Mouse (Mus musculus) lung, embryonic 14.5 days (tissue): Measurements from ENCODE around the gene Gpr4. TPM values are rescaled to one million over a fixed set of nuclear protein-coding genes. Genes with fewer than 3 reads are reported as not detected.
A peak's percentile ranks its signal among the peaks of the same experiment; 100 is the strongest.

ENCODE experiments used
- ATAC-seq: fragments of 200-750 bp; cut with Nextera tagmentation; 2 replicates; pipeline ENCODE4 v1.8.0; 2017; ENCODE audit warnings: mild to moderate bottlenecking, moderate TSS enrichment, moderate library complexity; ENCODE audit not compliant: insufficient read depth
- DNase-seq: peaks from one replicate; pipeline ENCODE4 v3.0.0-alpha.2; 2015
- H3K27ac ChIP-seq: fragments of 300-500 bp; sonication (generic); 2 replicates; pipeline ENCODE4 v1.5.1; 2014; ENCODE audit warnings: low read depth, mild to moderate bottlenecking, moderate library complexity
- H3K27me3 ChIP-seq: fragments of 300-500 bp; sonication (generic); 2 replicates; pipeline ENCODE4 v1.6.1; 2014; ENCODE audit warnings: low read length, control low read depth; ENCODE audit not compliant: insufficient read depth
- H3K36me3 ChIP-seq: fragments of 300-500 bp; sonication (generic); 2 replicates; pipeline ENCODE4 v1.6.1; 2014; ENCODE audit warnings: control low read depth; ENCODE audit not compliant: insufficient read depth
- H3K4me1 ChIP-seq: fragments of 300-500 bp; sonication (generic); 2 replicates; pipeline ENCODE4 v1.6.1; 2014; ENCODE audit warnings: antibody characterized with exemption, control low read depth; ENCODE audit not compliant: insufficient read depth
- H3K4me2 ChIP-seq: fragments of 300-500 bp; sonication (generic); 2 replicates; pipeline ENCODE4 v1.6.1; 2014; ENCODE audit warnings: mild to moderate bottlenecking
- H3K4me3 ChIP-seq: fragments of 300-500 bp; sonication (generic); 2 replicates; pipeline ENCODE4 v1.5.1; 2014; ENCODE audit warnings: low read depth, low read length
- H3K9ac ChIP-seq: fragments of 300-500 bp; sonication (generic); 2 replicates; pipeline ENCODE4 v1.6.1; 2014
- H3K9me3 ChIP-seq: fragments of 300-500 bp; sonication (generic); 2 replicates; pipeline ENCODE4 v1.6.1; 2016; ENCODE audit warnings: low read depth, low read length, control low read depth
- CTCF ChIP-seq: IDR thresholded peaks from 2 replicates; pipeline ENCODE4 v1.5.1; 2016; ENCODE audit warnings: antibody characterized with exemption, low read depth
- WGBS: fragments of 180-500 bp; shearing (Covaris S2); extraction: QIAGEN DNeasy Blood & Tissue Kit; methylation state at CpG from one replicate; pipeline ENCODE4 v1.1.7; 2014; 5-methylcytosine and 5-hydroxymethylcytosine counted together
- polyA plus RNA-seq: library from polyadenylated mRNA; unstranded; fragments of >200 nt; fragmentation: Nextera tagmentation; extraction: Ambion mirVana; gene quantifications from 2 replicates; pipeline ENCODE4 v1.2.1, GENCODE M21; 2014

Gpr4 gene
- polyA plus RNA-seq = 1.6 and 2.2 TPM in 2 replicates

GRCm38 (mm10) chr7:19211996-19212755 is at the start of gene Gpr4:
Gpr4 (plus strand) TSS chr7:19212538.
- peak; percentile 65 for DNase-seq
- WGBS = 2% methylated on average over 30 of the region's 30 CpGs
- Histone ChIP-seq H3K9ac (peak within 1 kb of the TSS; percentile 52), H3K27ac (no peak within 1 kb of the TSS), H3K4me3 (peak within 1 kb of the TSS; percentile 43), H3K27me3 (peaks cover 4% of the 10 kb centered on the region; the same call in 1 of the 2 replicates), H3K4me1 (no peaks in the 10 kb centered on the region), H3K4me2 (peak within 1 kb of the TSS; percentile 73), H3K9me3 (peaks cover 3% of the 10 kb centered on the region; the same call in 1 of the 2 replicates), H3K36me3 (no peaks in the 10 kb centered on the region)
- peak; percentile 83; the same call in 1 of the 2 replicates for ATAC-seq
- no peak; the same call in 1 of the 2 replicates for TF ChIP-seq CTCF

- no peak overlapping the region for H3K4me2 ChIP-seq
- peaks cover 5% of the 10 kb centered on the region; the same call in 1 of the 2 replicates for H3K4me1 ChIP-seq
- peaks cover 3% of the 10 kb centered on the region; the same call in 1 of the 2 replicates for H3K9me3 ChIP-seq
- H3K27ac ChIP-seq = no peak overlapping the region
- ATAC-seq (no peak), DNase-seq (no peak)
- H3K27me3 ChIP-seq = peaks cover 22% of the 10 kb centered on the region
- TF ChIP-seq CTCF = no peak
- WGBS = 67% methylated on average over 7 of the region's 7 CpGs
- H3K4me3 ChIP-seq = no peak overlapping the region
- no peak overlapping the region for H3K9ac ChIP-seq
- H3K36me3 ChIP-seq = no peaks in the 10 kb centered on the region
These were observed 49.4 kb upstream of the Gpr4 start for GRCm38 (mm10) chr7:19162928-19163327.

GRCm38 (mm10) chr7:19163752-19164151 is 48.6 kb upstream of the Gpr4 start:
- Histone ChIP-seq H3K27ac (no peak overlapping the region), H3K9ac (no peak overlapping the region), H3K4me2 (peak overlapping the region; percentile 44), H3K4me3 (0 out of 2 replicates have a peak overlapping the region, but pooled peaks have one; percentile 13), H3K9me3 (peaks cover 3% of the 10 kb centered on the region; the same call in 1 of the 2 replicates), H3K36me3 (no peaks in the 10 kb centered on the region), H3K27me3 (peaks cover 22% of the 10 kb centered on the region), H3K4me1 (peaks cover 5% of the 10 kb centered on the region; the same call in 1 of the 2 replicates)
- 21% methylated on average over 12 of the region's 12 CpGs for WGBS
- no peak for DNase-seq
- no peak for TF ChIP-seq CTCF
- no peak for ATAC-seq

DNA sequence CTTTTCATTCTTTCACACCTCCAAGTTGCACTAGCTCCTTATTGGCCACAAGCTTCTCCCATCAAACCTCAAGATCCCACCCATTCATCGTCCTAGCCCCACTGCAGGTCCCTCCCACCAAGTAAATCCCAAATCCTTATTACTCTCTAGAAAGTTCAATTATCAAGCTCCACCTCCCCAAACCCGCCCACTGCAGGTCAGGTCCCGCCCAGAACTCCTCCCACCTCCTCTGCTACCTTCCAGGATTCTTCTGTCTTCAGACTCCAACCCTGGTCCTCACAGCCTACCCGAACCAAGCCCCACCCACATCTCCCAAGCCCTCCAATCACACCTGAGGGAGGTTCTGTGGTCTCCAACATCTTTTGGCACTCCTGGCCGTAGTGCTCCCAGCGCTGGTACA is 48.1 kb upstream of the Gpr4 start:
- ATAC-seq (peak; percentile 65), DNase-seq (peak; percentile 56)
- Histone ChIP-seq H3K36me3 (no peaks in the 10 kb centered on the region), H3K9me3 (peaks cover 3% of the 10 kb centered on the region; the same call in 1 of the 2 replicates), H3K4me2 (peak overlapping the region; percentile 44), H3K4me1 (peaks cover 5% of the 10 kb centered on the region; the same call in 1 of the 2 replicates), H3K27ac (no peak overlapping the region), H3K4me3 (0 out of 2 replicates have a peak overlapping the region, but pooled peaks have one; percentile 13), H3K27me3 (peaks cover 20% of the 10 kb centered on the region), H3K9ac (no peak overlapping the region)
- no peak for TF ChIP-seq CTCF
- WGBS = under 1% methylated on average over 6 of the region's 6 CpGs

DNA sequence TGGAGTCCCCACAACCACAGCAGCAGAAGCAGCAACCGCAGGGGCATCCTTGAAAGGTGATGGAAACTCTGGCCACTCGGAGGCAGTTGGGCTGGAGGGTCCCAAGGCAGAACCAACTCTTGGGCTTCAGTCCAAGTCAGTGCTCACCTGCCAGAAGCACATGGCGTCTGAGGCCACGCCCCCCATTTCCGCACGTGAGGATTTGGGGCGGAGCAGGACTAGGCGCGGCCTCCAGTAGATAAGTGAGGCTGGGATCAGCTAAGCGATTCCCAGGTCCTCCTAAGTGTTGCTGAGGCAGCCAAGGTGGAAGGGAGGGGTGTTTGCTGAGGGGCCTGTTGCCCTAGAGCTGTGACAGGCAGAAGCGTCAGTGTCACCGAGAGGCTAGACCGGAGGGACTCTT is 47.4 kb upstream of the Gpr4 start:
- Histone ChIP-seq H3K4me1 (peaks cover 5% of the 10 kb centered on the region; the same call in 1 of the 2 replicates), H3K36me3 (no peaks in the 10 kb centered on the region), H3K9me3 (peaks cover 3% of the 10 kb centered on the region; the same call in 1 of the 2 replicates), H3K27me3 (peaks cover 12% of the 10 kb centered on the region), H3K9ac (no peak overlapping the region), H3K27ac (no peak overlapping the region), H3K4me2 (peak overlapping the region; percentile 44), H3K4me3 (0 out of 2 replicates have a peak overlapping the region, but pooled peaks have one; percentile 13)
- DNase-seq (peak; percentile 60), ATAC-seq (peak; percentile 12; the same call in 1 of the 2 replicates)
- WGBS = under 1% methylated on average over 13 of the region's 13 CpGs
- TF ChIP-seq CTCF = no peak

GRCm38 (mm10) chr7:19165656-19166423 is 46.5 kb upstream of the Gpr4 start, which contains the start of gene Gipr:
Gipr (minus strand) TSS chr7:19166127.
- H3K4me2 ChIP-seq = peak within 1 kb of the TSS; percentile 44
- TF ChIP-seq CTCF = no peak
- peaks cover 3% of the 10 kb centered on the region; the same call in 1 of the 2 replicates for H3K9me3 ChIP-seq
- H3K27ac ChIP-seq = no peak within 1 kb of the TSS
- 0 out of 2 replicates have a peak within 1 kb of the TSS, but pooled peaks have one; percentile 13 for H3K4me3 ChIP-seq
- ATAC-seq (no peak), DNase-seq (no peak)
- H3K4me1 ChIP-seq = peaks cover 5% of the 10 kb centered on the region; the same call in 1 of the 2 replicates
- peaks cover 7% of the 10 kb centered on the region; the same call in 1 of the 2 replicates for H3K27me3 ChIP-seq
- H3K9ac ChIP-seq = no peak within 1 kb of the TSS
- WGBS = 5% methylated on average over 14 of the region's 14 CpGs
- H3K36me3 ChIP-seq = no peaks in the 10 kb centered on the region
